Mouse (Mus musculus) neutrophil, adult 83 days (primary cell): ENCODE results near the gene Dph2. TPM values are rescaled to one million over a fixed set of nuclear protein-coding genes. Genes with fewer than 3 reads are reported as not detected.

Source experiments
- total RNA-seq, 2 experiments: library from RNA; stranded (reverse); gene quantifications; one replicate each; pipeline ENCODE4 v1.2.4; 2023

The Dph2 gene
- total RNA-seq, result 1 to 10 TPM; 4.0 to 4.7 TPM

DNA sequence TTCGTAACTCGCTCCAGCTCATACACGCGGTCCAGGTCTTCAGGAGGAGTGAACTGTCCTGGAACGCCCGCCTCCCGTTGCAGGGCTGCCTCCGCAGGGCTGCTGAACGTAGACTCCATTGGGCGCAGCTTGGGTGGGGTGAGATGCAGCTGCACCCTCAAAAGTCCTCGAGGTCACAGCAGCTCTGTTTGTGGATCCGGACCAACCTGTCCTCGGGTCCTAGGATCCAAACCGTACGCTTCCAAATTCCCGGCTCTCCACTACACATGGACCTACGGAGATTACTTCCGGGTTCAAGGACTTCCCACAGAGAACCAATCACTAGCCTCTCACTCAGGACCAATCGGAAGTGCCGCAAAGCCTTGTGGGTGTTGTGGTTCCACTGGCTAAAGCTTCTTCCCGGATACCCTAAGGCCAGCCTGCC is at the start of gene Dph2:
Gene Dph2 (minus strand): TSS at position 295 of the 424 bp plus-strand sequence.

DNA sequence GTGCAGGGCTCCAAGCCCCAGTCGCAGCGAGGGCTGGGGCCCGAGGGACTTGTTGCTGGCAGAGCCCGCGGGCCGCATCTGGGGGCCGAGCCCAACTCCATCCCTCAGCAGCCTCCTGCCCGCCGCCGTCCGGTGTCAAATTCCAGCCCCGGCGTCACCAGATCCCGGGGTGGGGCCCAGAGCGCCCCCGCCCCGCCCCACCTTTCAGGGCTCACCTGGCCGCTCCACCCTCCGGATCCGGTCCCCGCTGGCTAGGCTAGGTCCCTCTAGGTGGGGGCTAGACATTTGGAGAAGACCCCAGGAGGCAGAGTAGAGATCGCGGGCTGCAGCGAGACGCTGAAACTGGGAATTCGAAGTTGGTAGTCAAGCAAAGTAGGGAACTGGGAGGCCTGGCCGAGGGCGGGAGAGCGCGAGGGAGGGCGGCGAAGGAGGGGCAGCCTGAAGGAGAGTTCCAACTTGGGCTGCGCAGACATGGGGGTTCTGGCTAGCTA is 37.6 kb upstream of the Dph2 start, which contains the start of gene Artn:
Gene Artn (minus strand): TSS at position 373 of the 491 bp plus-strand sequence.

DNA sequence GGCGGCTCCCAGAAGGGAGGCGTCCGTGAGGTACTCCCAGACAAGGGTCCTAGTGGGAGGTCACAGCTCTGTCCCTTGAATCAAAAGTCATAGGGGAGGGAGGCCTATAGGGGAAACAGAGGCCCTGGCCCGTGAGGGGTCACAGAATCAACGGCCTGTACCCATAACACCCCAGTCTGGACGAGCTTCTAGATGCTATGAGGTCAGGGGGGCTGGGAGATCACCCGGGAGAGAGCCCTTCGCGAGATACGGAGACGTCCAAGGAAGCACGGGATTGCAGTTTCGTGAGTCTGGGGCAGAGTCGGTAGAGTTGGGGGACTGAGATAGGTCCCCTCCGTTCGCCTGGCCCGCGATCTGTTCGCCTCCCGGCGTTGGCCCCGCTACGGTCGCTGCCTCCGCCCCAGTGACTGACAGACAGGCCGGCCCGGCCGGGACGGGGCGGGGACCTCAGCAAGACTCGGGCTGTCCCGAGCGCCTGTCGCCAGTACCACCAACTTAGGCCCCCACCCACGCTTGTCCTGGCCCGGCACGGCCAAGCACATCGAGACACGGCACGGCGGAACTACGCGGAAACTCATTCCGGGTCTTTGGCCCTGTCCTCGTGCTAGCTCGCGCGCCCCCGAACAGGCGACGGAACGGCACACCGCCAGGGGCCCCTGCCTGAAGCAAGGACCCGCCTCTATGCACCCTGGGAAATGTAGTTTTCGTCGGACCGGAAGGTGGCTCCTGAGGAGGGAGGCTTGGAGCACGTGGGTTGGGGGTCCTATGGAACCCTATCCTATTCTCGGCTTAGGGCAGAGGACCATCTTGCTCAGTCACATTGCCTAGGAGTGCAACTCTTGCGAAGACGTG is 23.0 kb upstream of the Dph2 start, which contains the start of gene Ipo13:
Gene Ipo13 (minus strand): TSS at position 409 of the 852 bp plus-strand sequence.

DNA sequence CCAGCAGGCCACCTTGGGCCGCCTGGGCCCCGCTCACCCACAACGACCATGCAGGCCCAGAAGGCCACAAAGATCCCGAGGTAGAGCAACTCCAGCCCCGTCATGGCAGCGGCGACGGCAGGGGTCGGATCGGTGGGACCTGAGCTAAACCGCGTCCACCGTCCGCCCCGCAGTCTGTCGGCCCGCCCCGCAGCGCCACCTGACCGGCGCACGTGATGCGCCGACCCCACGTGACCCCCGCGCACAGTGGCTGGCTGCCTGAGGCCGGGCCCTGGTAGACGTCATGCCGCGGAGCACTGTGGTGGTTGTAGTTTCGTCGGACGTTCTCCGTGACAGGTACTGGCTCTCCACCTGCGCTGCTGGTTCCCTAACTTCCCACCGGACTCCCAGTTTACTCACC is 4.7 kb downstream of the Dph2 start, which contains the start of gene Atp6v0b:
Gene Atp6v0b (minus strand): TSS at position 201 of the 400 bp plus-strand sequence.

DNA sequence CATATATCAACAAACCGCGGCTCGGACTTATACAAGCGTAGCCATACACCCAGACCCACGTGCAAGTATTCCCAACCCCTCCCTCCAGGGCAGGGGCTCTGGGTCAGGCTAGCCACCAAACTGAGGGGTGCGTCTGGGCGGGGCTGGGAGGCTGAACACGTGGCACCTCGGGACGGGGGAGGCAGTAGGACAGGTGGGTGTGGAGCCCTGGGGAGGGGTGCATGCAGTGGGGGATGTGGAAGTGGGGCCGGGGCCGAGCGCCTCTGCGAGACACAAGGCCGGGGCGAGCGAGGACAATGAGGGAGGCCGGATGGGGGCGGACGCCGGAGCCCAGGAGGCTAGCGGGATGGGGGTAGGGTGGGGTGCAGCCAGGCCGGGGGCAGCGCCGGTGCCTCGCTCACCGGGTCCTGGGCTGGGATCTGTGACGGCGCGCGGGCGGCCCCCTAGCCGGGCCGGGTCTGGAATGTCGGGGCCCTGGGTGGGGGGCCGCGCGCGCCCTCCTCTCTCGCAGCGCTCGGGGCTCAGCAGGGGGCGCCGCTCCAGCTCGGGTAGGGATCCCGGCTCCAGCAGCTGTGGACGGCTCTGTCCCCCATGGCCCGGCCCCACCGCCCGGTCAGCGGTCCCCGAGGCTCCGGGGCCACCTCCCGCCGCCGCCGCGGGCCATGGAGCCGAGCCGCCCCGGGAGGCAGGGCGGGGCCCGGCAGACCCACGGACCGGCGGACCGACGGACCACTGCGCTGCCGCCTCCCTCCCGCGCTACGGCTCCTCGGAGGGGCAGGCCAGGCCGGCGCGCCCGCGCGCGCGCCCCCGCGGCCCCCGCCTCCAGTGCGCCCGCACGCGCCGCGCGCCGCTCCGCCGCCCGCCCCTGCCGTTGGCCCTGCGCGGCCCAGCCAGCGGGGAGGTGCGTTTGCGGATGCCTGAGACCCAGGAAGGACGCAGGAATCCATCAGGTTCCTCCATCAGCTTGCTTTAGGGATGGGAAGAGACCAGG is 8.8 kb downstream of the Dph2 start, which contains the start of gene B4galt2:
Gene B4galt2 (minus strand): TSS at position 787 of the 991 bp plus-strand sequence.

DNA sequence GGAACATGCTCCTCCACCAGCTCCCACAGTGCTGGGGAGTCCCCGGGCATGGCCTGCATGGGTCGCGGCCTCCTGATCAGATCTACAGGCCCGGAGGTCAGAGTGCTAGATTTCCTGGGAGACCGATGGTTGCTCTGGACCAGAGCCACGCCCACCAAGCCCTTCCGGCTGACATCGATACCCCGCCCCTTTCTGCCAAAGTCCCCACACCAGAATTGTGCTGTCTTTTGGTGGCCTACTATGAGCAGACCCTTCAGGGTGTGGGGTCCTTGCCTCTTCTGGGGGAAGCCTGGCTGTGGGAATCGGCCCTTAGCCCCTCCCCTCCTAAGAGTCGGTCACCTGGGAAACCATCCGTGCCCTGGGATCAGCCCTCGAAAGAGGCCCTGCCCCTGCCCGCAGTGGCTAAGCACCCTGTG is 19.4 kb downstream of the Dph2 start, which contains the start of gene Ccdc24:
Gene Ccdc24 (minus strand): TSS at position 87 of the 416 bp plus-strand sequence.

Other genes starting within 250 kb of the Dph2 start
- 10 to 100 TPM; 16.8 to 17.0 TPM for gene Dmap1, start 209.8 kb downstream of the Dph2 start, total RNA-seq
- not detected for gene Gm12845, start 167.6 kb downstream of the Dph2 start, total RNA-seq
- gene Klf17, start 126.4 kb downstream of the Dph2 start, total RNA-seq, result not detected
- 1 to 10 TPM; 5.5 to 8.0 TPM for gene Slc6a9, start 57.5 kb downstream of the Dph2 start, total RNA-seq
- not detected for gene Ccdc24, start 19.5 kb downstream of the Dph2 start, total RNA-seq
- gene B4galt2, start 8.5 kb downstream of the Dph2 start, total RNA-seq, result under 1 TPM in 1 of 2 experiments, not detected in 1; 0.24 TPM
- 100 to 1,000 TPM; 305 to 310 TPM for gene Atp6v0b, start 4.7 kb downstream of the Dph2 start, total RNA-seq
- 10 to 100 TPM; 20.8 to 23.8 TPM for gene Ipo13, start 23.0 kb upstream of the Dph2 start, total RNA-seq
- gene Artn, start 37.7 kb upstream of the Dph2 start, total RNA-seq, result not detected
- 1 to 10 TPM; 8.6 to 9.1 TPM for gene St3gal3, start 242.9 kb upstream of the Dph2 start, total RNA-seq